Mouse (Mus musculus): ENCODE results near the gene Alg2. TPM values are rescaled to one million over a fixed set of nuclear protein-coding genes. Genes with fewer than 3 reads are reported as not detected.
A peak's percentile ranks its signal among the peaks of the same experiment; 100 is the strongest.

The Alg2 gene
- total RNA-seq, 1 experiment from 2014 or later: 5.8 TPM

GRCm38 (mm10) chr4:47422946-47423345, 51.2 kb downstream of the Alg2 start:
- no peak for ATAC-seq (replicated peaks; ENCODE audit: insufficient number of reproducible peaks, low FRiP score, low TSS enrichment, poor library complexity, severe bottlenecking)

GRCm38 (mm10) chr4:47422194-47422593, 51.9 kb downstream of the Alg2 start:
- ATAC-seq (replicated peaks; ENCODE audit: insufficient number of reproducible peaks, low FRiP score, low TSS enrichment, poor library complexity, severe bottlenecking): no peak

- ATAC-seq (replicated peaks; ENCODE audit: insufficient number of reproducible peaks, low FRiP score, low TSS enrichment, poor library complexity, severe bottlenecking): no peak
These were observed 53.9 kb downstream of the Alg2 start for GRCm38 (mm10) chr4:47420191-47420590.

- ATAC-seq (replicated peaks; ENCODE audit: insufficient number of reproducible peaks, low FRiP score, low TSS enrichment, poor library complexity, severe bottlenecking): 0 out of 2 replicates have a peak, but pooled peaks have one; percentile 10
These were observed 54.7 kb downstream of the Alg2 start for GRCm38 (mm10) chr4:47419268-47419973.

GRCm38 (mm10) chr4:47417871-47418270, 56.3 kb downstream of the Alg2 start:
- no peak for ATAC-seq (replicated peaks; ENCODE audit: insufficient number of reproducible peaks, low FRiP score, low TSS enrichment, poor library complexity, severe bottlenecking)

Other genes starting within 250 kb of the Alg2 start
- 149 to 221 TPM (median 220 TPM) in 3 replicates for gene Tgfbr1, start 121.1 kb downstream of the Alg2 start, total RNA-seq (2017)
- 116 to 119 TPM (median 117 TPM) in 3 replicates for gene Sec61b, start 325 bp upstream of the Alg2 start, total RNA-seq (2017)

All from monocyte, adult 5-6 weeks (primary cell).